Mouse (Mus musculus): ENCODE measurements at regions not wholly inside any gene's neighbourhood (a gene's known extent, or its start where the extent isn't known, plus 50 kb on each side); places are given as distances from the start of the nearest gene placed in this dataset.

DNA sequence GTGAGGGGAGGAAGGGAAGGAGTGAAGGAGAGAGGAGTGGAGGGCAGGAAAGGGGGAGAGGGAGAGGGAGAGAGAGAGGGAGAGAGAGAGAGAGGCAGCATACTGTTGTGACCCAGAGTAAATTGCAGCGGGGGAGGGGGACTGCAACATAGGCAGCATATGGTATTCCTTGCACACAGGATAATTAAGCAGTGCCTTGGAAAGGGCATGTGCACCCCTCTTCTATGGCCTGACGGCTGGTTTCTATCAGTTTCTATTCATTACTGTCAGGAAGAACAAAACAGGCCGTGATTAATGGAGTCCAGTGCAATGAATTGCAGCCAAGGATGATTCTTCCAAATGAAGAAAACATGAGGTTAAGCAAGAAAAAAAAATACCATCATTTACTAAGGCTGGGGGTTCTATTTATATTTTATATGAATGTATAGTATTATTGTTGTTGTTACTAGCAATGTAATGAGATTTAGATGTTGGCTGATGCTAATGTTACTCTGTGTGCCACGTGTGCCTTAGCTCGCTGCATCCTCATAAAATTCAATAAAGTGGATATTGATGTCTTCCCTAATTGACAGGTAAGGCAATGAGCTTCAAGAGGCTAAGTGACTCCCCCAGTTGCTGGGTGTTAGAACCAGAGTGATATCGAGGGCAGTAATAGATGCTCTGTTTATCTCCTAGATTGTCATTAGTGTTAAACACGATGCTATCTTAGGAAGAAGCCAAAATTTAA is 181.3 kb downstream of the Gm19935 start:
- no peak for DNase-seq

DNA sequence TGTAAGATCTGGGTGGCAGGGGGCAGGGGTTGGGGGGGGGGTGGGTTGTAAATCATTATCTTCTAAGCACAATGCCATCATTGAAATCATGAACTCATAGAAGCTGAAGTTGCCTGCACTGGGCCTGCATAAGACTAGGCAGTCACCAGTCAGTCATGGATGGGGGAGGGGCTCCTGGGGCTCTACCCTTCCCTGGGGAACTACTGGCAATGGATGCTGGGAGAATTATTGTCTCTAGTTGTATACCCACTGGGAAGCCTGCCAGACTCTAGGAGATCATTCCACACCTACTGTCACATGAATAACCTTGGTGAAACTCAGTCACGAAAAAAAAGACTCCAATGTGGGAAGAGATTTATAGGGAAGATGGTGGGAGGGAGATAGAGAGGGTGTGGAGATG is 186.4 kb downstream of the Gm19935 start:
- no peak for DNase-seq

- DNase-seq = no peak
Observed at GRCm38 (mm10) chr8:90608410-90608809, 208.8 kb downstream of the Gm19935 start.

- peak; percentile 39 for DNase-seq
Observed at GRCm38 (mm10) chr8:90600946-90601695, 216.1 kb downstream of the Gm19935 start.

GRCm38 (mm10) chr8:90597376-90597775 is 219.8 kb downstream of the Gm19935 start:
- peak; percentile 28 for DNase-seq

DNA sequence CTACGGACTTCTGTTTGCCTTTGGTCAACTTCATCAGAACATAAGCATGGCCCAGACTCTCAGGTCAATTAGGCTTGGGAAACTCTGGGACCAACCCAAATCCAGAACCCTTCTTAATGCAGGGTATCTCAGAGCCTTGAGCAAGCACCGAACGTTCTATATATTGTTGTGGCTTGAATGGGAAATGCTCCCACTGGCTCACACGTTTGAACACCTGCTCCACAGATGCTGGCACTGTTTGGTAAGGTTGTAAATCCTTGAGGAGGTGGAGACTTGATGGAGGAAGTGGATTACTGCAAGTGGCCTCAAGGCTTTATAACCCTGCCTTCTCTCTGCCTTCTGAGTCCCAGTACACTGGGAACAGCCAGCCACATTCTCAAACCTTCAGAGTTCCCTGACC is 231.3 kb upstream of the Tox3 start:
- DNase-seq = no peak

GRCm38 (mm10) chr8:90576976-90577375 is 228.8 kb upstream of the Tox3 start:
- no peak for DNase-seq

DNA sequence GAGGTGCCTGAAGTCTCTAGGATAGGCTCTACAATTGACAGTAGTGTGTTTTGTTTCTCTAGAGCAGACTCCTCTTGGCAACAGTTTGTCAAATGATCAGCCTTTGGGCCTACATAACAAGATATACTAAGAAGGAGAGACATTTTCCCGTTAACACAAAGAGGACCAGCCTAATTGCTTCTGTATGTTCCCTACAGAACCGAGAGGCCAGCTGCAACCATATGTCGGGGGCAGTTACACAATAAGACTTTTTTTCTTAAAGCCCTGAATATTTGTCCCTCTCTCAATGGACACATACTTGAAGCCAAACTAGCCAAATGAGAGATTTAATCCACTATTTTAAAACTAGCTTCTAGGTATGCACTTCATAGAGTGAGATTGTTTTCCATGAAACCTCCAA is 226.5 kb upstream of the Tox3 start:
- no peak for DNase-seq

DNA sequence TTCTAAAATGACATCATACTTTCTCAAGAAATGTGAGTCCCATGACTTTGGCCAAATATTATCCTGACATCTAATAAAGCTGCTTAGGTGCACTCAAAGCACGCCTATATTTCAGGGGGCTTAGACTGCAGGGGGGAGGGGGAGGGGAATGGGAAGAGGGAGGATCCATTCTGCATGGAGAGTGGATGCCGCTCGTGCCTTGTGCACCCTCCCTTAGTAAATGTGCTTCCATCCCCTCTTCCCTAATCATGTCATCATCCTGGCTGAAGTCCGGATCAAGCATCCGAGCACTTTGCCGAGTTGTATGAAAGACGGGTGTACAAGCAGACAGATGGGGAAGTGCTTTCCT is 207.9 kb upstream of the Tox3 start:
- DNase-seq = no peak

DNA sequence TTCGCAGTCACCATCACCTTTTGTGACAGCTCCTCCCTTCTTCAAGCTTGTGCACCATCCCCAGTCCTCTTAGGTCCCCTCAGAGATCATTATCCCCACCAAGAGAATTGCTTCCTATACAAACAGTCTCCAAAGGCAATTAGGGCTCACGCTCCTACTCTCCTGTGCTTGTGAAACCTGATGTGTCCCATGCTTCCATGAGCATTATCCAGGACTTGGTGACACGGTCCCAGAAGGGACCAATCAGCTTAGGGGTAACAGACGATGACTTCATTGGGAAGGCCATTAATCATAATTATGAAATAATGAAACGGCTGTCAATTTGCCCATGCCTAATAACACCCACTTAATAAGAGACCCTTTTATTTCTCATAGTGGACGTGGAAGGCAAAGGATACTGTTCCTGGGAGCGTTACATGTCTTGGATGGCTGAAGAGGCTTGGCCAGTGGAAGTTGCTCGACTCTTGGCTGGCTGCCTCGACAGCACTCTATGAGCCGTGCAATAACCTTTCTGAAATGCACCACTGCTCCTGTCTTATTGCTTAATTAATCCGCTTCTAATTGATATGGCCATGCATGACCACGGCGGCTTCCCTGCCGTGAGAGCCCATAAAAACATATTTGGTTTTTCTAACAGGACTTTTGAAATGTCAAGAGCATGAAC is 207.4 kb upstream of the Tox3 start:
- DNase-seq = no peak

DNA sequence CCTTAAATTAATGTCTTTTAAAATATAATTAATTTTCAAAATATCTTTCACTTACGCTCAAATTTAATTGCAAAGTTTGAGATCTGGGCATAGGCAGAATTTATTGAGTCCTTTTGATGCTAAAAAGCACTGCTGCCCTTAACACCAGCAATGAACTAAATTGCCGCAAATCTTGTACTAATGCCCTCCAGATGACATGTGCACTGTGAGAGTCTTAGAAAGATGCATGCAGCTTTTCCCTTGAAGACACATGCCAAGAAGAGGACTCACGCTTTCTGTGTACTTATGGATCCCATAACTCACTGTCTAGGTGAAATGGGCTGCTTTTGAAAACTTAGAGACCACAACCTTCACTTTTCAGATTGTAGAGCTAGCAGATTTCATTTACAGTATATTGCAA is 199.1 kb upstream of the Tox3 start:
- DNase-seq = no peak

DNA sequence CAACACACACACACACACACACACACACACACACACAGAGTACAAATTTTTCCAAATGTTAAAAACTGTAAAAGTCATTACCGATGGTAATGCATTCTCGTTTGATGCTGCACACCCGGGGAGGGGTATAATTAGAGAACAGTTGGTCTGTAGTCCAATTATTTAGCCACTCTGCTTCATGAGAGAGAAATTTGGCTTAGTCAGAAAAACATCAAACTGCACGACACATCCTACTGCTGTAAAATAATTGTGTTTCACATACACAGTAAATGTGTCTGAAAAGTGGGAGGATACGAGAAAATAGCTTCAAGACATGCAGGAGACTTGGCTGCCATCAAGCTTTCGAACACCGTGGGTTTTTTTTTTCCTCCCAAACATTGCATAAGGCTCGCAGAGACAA is 194.5 kb upstream of the Tox3 start:
- no peak for DNase-seq

- no peak for DNase-seq
Observed at GRCm38 (mm10) chr8:90536196-90536640, 188.1 kb upstream of the Tox3 start.

GRCm38 (mm10) chr8:90535515-90536156 is 187.5 kb upstream of the Tox3 start:
- no peak for DNase-seq

- DNase-seq = no peak
Observed at GRCm38 (mm10) chr8:90521393-90521792, 173.2 kb upstream of the Tox3 start.

DNA sequence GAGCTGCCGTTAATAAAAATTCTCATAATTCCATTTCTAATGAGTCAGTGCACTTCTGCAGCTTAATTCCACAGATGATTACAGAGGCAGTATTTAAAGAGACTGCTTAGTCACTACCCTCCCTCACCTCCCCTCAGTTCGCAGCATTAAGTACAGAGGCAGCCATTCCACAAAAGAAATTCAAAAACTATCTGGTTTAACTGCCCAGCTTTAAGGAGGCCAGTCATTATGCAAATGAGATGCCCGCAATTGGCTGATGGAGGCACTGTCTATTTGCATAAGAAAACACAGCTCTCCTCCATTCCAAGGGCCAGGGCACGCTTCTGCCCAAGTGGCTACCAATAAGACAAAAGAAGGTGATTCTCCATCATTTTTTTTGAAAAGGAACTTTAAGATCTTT is 172.0 kb upstream of the Tox3 start:
- no peak for DNase-seq

DNA sequence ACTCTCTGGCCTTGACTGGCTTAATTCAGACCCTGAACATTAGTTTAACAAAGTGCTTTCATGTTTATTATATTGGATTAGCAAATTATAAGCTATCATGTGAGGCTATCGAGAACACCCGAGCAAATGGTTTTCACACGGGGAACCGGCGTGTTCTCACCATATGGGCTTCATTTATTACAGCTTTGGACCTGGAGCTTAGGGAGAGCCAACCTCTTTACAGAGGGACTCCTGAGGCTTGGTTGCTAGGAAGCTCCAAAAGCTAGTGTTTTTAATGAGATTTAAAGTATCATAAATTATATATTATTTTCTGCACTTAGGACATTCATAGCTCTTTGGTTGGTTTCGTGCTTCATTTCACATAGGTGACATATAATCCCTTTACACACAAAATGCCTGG is 171.4 kb upstream of the Tox3 start:
- no peak for DNase-seq

GRCm38 (mm10) chr8:90514191-90514590 is 166.0 kb upstream of the Tox3 start:
- no peak for DNase-seq

- DNase-seq = no peak
Observed at GRCm38 (mm10) chr8:90513601-90514000, 165.5 kb upstream of the Tox3 start.

- peak; percentile 7 for DNase-seq
Observed at GRCm38 (mm10) chr8:90513102-90513501, 165.0 kb upstream of the Tox3 start.

DNA sequence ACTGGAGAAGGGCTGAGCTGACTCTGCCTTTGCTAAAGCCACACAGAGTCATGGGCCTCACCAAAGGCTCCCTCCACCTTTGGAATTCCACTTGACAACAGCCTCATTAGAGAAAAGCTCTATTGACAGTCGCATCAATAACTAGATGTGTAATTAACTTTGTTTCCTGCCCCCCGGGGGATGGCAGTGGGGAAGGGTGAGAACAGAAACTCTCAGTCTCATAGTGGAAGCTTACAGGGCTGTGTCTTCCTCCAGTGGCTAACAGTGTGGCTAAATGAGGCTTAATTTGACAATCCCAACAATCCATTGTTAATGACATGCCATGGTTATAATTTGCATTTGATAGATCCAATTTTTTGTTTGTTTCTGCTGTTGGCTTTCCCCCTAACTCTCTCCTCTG is 164.5 kb upstream of the Tox3 start:
- no peak for DNase-seq

DNA sequence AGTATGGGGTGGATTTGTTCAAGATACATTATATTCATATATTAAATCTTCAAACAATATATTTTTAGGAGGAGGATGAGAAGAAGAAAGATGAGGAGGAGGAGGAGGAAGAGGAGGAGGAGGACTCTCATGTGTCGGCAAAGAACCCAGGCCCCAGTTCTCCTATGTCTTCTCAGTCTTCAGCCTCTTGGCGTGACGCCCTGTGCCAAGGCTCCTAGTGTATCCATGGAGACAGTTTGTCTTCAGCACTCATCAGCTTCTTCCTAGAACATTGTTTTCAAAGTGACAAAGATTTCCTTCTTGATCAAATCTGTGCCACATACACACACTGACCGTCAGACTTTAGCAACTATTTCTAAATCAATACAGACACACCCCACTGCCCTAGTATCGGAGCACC is 156.4 kb upstream of the Tox3 start:
- no peak for DNase-seq

DNA sequence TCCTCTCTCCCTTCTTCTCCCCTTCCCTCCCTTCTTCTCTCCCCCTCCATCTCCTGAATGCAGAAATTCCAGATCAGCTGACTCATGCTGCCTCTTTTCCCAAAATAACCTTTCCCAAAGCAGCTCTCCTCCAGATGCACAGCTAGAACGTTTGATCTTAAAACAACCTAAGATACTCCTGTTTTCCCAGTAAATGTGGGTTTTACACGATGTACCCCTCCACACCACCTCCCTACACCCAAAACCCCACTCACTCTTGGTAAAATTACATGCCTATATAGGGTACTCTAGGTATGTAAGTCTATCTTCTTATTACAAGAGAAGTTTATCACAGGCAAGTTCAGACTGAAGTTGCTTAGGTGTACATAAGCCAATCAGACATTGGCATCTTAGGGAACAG is 155.2 kb upstream of the Tox3 start:
- no peak for DNase-seq

- DNase-seq = no peak
Observed at GRCm38 (mm10) chr8:90502879-90503278, 154.7 kb upstream of the Tox3 start.
